Mouse (Mus musculus) testis, adult 2 months (tissue): ENCODE data around the gene Pycard. TPM values are rescaled to one million over a fixed set of nuclear protein-coding genes. Genes with fewer than 3 reads are reported as not detected.

Experiments
- H3K27ac ChIP-seq: fragments of 200-500 bp; 2 replicates; pipeline ENCODE4 v1.5.1; 2012; ENCODE audit warnings: low read depth, low read length; ENCODE audit not compliant: control insufficient read depth, insufficient read depth
- H3K27me3 ChIP-seq: fragments of 200-500 bp; 2 replicates; pipeline ENCODE4 v1.6.1; 2012; ENCODE audit warnings: mild to moderate bottlenecking, low read length, moderate library complexity; ENCODE audit not compliant: control insufficient read depth, insufficient read depth
- H3K36me3 ChIP-seq: fragments of 200-500 bp; 2 replicates; pipeline ENCODE4 v1.6.1; 2012; ENCODE audit warnings: mild to moderate bottlenecking, low read length; ENCODE audit not compliant: control insufficient read depth, insufficient read depth
- H3K4me1 ChIP-seq: fragments of 200-500 bp; 2 replicates; pipeline ENCODE4 v1.6.1; 2012; ENCODE audit warnings: low read length; ENCODE audit not compliant: control insufficient read depth, insufficient read depth
- H3K4me3 ChIP-seq: fragments of 200-500 bp; 2 replicates; pipeline ENCODE4 v1.5.1; 2012; ENCODE audit warnings: low read depth, mild to moderate bottlenecking, low read length, moderate library complexity, mixed read lengths; ENCODE audit not compliant: control insufficient read depth
- CTCF ChIP-seq: fragments of 200-500 bp; IDR thresholded peaks from 2 replicates; pipeline ENCODE4 v1.5.1; 2012; ENCODE audit warnings: low read depth, mild to moderate bottlenecking, inconsistent platforms, low read length, moderate library complexity; ENCODE audit not compliant: control insufficient read depth, insufficient read depth, insufficient replicate concordance
- POLR2A ChIP-seq: fragments of 200-500 bp; IDR thresholded peaks from 2 replicates; pipeline ENCODE4 v1.6.1; 2012; ENCODE audit warnings: low read depth, mild to moderate bottlenecking, inconsistent platforms, low read length, moderate library complexity; ENCODE audit not compliant: control insufficient read depth
- polyA plus RNA-seq: library from polyadenylated mRNA; depleted of rRNA; stranded (reverse); fragments of >200 nt; gene quantifications from 2 replicates; pipeline ENCODE4 v1.2.3, GENCODE M21; 2012

Gene Pycard
- polyA plus RNA-seq, 1 experiment, result 2.9 TPM

DNA sequence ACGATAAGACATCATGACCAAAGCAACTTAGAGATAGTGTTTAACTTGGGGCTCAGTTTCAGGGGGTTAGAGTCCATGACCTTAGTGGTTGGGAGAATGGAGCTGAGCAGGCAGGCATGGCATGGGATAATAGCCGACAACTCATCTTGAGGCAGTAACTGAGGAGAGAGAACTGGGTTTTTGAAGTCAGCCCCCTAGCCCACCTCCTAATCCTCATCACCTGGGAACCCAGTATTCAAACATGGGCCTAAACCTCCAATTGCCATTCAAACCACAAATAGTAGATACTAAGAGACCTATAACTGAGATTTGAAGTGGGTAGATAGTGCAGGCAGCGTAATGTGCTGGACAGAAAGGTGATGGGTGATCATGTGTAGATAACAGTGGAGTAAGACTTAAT is 13.1 kb downstream of the Pycard start:
- H3K27ac ChIP-seq, result no peak overlapping the region
- no peak overlapping the region for H3K4me3 ChIP-seq
- no peaks in the 10 kb centered on the region for H3K4me1 ChIP-seq
- TF ChIP-seq POLR2A (no peak), CTCF (no peak)
- H3K27me3 ChIP-seq, result no peaks in the 10 kb centered on the region
- H3K36me3 ChIP-seq, result peaks cover 3% of the 10 kb centered on the region

DNA sequence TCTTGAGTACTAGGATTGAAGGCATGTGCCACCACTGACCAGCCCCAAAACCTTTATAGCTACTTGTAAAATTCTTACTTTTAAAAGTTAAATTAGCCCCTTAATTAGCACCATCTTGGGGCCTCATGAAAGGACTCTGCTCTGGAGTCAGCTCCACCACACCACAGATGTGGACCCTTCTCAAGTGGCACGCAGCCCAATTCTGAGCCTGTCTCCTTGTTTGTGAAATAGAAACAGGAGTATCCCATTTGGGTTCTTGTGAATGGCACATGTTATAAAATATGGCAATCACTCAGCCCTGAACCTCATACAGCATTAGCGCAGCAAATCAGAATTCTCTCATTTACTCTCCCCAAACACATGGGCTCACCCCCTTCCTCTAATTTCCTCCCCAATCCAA is 14.8 kb downstream of the Pycard start:
- TF ChIP-seq CTCF (no peak), POLR2A (no peak)
- Histone ChIP-seq H3K36me3 (peaks cover 3% of the 10 kb centered on the region), H3K4me3 (no peak overlapping the region)

DNA sequence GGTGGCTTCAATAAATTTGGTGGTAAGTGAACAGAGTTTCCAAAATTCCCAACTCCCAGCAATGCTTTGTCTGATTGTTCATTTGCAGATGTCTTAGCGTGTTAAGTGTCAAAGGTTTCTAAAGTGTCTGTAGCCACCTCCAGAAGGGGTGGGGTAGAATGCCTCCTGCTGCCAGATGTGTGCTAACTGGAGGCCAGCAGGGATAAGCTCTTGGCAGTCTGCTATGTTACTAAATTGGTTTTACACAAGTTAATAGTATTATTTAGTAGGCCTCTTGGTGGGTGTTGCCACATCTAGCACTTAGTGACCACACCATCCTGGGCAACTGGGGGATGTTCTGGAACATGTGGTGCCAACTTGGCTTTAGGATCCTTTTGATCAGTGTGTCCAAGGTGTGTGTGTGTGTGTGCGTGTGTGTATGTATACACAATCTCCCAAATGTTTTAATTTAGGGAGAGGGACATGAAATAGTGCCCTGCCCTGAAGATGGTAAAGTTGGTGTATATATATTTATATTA is 19.2 kb downstream of the Pycard start:
- Histone ChIP-seq H3K4me3 (no peak overlapping the region), H3K36me3 (peaks cover 3% of the 10 kb centered on the region)
- TF ChIP-seq POLR2A (no peak), CTCF (no peak)

More for the DNA sequence above, 14.8 kb downstream of the Pycard start:
- Histone ChIP-seq H3K27ac (no peak overlapping the region), H3K4me1 (no peaks in the 10 kb centered on the region), H3K27me3 (no peaks in the 10 kb centered on the region)

DNA sequence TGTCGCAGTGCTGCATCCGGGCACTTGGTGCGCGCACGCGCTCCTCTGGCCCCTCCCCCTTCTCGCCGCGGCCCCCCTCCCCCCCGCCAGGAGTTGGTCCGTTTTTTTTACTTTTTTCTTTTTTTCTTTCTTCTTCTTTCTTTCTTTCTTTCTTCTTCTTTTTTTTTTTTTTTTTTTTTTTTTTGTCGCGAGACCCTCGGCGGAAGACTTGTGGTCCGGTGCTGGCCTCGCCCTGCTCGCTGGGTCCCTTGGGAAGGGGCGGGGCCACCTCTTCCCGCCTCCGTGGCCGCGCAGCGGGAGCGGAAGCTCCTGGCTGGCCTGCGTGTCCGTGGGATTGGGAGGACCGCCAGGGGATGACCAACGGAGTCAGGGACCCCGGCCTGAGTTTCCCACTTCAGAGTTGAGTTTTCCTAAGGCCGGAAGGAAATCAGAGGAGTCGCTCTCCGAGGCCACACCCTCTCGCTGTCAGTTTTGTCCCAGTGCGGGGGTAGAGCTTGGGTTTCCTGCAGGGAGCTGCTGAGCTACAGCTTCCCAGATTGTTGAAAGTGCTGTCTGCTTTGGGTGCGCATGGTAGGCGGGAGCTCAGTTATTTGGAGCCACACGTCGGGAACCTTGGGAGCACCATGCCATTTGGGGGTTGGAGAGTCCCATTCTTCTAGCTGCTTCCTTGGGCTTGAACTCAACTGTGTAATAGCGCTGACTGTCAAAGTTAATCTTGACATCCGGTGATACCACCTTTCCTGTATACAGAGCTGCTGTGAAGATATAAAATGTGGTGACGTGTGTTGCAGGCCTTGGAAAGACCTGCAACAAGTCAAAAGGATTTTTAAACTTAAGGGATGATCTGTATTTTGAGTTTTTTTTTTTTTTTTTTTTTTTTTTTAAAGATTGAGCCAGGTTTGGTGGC is 25.5 kb downstream of the Pycard start:
- peak overlapping the region; percentile 65 for H3K27ac ChIP-seq
- peaks cover 2% of the 10 kb centered on the region; the same call in 1 of the 2 replicates for H3K36me3 ChIP-seq
- TF ChIP-seq POLR2A (peak; percentile 26; the same call in 1 of the 2 replicates), CTCF (no peak)
- H3K4me3 ChIP-seq, result peak overlapping the region; percentile 97
- H3K4me1 ChIP-seq, result no peaks in the 10 kb centered on the region; the same call in 1 of the 2 replicates
- H3K27me3 ChIP-seq, result no peaks in the 10 kb centered on the region

More for the DNA sequence above, 19.2 kb downstream of the Pycard start:
- no peak overlapping the region for H3K27ac ChIP-seq
- H3K4me1 ChIP-seq, result no peaks in the 10 kb centered on the region
- no peaks in the 10 kb centered on the region for H3K27me3 ChIP-seq

DNA sequence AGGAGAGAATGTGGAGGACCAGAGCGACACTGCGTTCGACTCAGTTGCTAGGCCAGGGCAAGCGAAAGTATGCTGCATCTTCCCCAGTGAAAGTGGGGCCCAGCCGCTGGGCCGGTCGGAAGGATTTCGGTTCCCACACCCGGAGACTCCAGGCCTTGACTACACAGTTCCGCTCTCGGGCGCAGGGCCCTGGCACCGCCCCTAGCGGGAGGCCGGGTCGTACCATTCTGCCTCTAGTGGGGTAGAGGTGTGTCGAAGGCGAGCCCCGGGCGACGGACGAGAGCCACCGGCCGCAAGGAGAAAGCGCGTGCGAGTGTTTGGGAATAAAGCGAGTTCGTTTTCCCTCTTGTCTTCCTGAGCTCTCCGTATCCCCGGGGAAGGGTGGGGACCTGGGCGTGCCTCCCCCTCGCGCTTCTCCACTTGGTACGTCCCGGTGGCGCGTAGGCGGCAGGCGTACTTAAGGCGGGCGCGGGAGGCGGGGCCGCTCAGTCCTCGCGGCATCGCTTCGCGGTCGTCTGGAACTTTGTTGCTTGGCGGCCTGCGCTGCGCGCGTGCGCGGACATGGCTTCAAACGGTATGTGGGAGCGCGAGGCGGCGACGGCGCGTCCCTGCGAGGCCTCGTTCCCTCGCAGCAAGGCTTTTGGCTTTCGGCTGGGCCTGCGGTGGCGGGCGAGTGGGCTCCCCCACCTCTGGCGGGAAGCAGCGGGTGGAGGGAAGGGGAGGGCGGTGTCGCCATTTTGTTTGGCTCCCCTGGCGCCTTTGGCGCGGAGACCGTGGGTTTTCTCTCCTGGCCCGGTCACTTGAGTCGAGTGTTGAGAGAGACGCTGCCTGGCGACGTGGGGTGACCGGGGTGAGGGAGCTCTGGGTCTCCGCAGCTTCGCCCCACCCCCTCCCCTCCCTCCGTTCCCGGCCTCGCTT is 26.4 kb downstream of the Pycard start, which contains the start of gene Fus:
Fus (plus strand) TSS at position 454 of the 918 bp plus-strand sequence.
- Histone ChIP-seq H3K36me3 (peaks cover 2% of the 10 kb centered on the region; the same call in 1 of the 2 replicates), H3K4me1 (no peaks in the 10 kb centered on the region; the same call in 1 of the 2 replicates), H3K27ac (peak within 1 kb of the TSS; percentile 98), H3K4me3 (peak within 1 kb of the TSS; percentile 97), H3K27me3 (no peaks in the 10 kb centered on the region)
- TF ChIP-seq CTCF, result no peak
- peak; percentile 99 for TF ChIP-seq POLR2A

DNA sequence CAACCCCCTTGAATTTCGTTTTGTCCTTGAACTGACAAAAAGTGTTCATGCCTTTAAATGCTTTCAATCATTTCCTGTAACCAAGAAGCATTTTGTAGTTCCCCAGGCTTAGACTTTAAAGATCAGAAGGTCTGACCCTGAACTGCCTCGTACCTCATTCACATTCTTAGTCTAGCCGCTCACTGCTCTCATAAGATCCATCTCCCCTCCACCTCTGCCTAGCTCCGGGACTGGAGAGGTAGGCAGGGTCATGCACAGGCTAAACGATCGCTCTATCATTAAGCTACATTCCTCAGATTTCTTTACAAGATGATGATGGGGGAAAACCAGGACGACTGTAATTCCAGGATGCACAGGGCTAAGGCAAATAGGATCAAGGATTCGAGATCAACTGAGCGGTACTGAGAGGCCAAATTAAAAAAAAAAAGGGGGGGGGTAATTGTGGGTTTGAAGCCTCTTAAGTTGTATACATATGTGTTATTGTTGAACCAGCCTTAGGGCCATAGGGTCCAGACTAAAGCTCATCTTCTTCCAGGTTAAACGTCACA is 27.2 kb downstream of the Pycard start:
- H3K4me3 ChIP-seq, result peak overlapping the region; percentile 91
- H3K4me1 ChIP-seq, result no peaks in the 10 kb centered on the region; the same call in 1 of the 2 replicates
- TF ChIP-seq POLR2A (no peak), CTCF (no peak)
- H3K36me3 ChIP-seq, result peaks cover 2% of the 10 kb centered on the region; the same call in 1 of the 2 replicates
- H3K27me3 ChIP-seq, result no peaks in the 10 kb centered on the region
- H3K27ac ChIP-seq, result peak overlapping the region; percentile 98
